Mouse (Mus musculus) brain, embryonic 18.5 days (tissue): ENCODE measurements around the gene Gnai2.

ENCODE experiments used
- DNase-seq: peaks from one replicate; pipeline ENCODE4 v3.0.0-alpha.2; 2012; ENCODE audit warnings: low read depth, low spot score

Gnai2 gene

GRCm38 (mm10) chr9:107609433-107609830, 25.7 kb downstream of the Gnai2 start:
- DNase-seq = no peak

- no peak for DNase-seq
Measured at GRCm38 (mm10) chr9:107608741-107609432, 26.3 kb downstream of the Gnai2 start, which contains the start of gene Sema3b. Sema3b (minus strand) TSS chr9:107609229.

- DNase-seq = no peak
Measured at GRCm38 (mm10) chr9:107607653-107608245, 27.4 kb downstream of the Gnai2 start.

- no peak for DNase-seq
Measured at GRCm38 (mm10) chr9:107607036-107607435, 28.1 kb downstream of the Gnai2 start.

GRCm38 (mm10) chr9:107606591-107606990, 28.6 kb downstream of the Gnai2 start:
- no peak for DNase-seq

GRCm38 (mm10) chr9:107605041-107605661, 30.0 kb downstream of the Gnai2 start:
- no peak for DNase-seq

GRCm38 (mm10) chr9:107603251-107603650, 31.9 kb downstream of the Gnai2 start:
- no peak for DNase-seq

- no peak for DNase-seq
Measured at GRCm38 (mm10) chr9:107602068-107602648, 33.0 kb downstream of the Gnai2 start.

GRCm38 (mm10) chr9:107601275-107601674, 33.9 kb downstream of the Gnai2 start:
- no peak for DNase-seq

- no peak for DNase-seq
Measured at GRCm38 (mm10) chr9:107600745-107601144, 34.4 kb downstream of the Gnai2 start.

- no peak for DNase-seq
Measured at GRCm38 (mm10) chr9:107599842-107600241, 35.3 kb downstream of the Gnai2 start.

GRCm38 (mm10) chr9:107599433-107599832, 35.7 kb downstream of the Gnai2 start:
- no peak for DNase-seq

GRCm38 (mm10) chr9:107598385-107598784, 36.8 kb downstream of the Gnai2 start:
- DNase-seq = no peak

GRCm38 (mm10) chr9:107596619-107597569, 38.3 kb downstream of the Gnai2 start:
- DNase-seq = no peak

GRCm38 (mm10) chr9:107594281-107595062, 40.7 kb downstream of the Gnai2 start:
- DNase-seq = no peak

GRCm38 (mm10) chr9:107593101-107593976, 41.8 kb downstream of the Gnai2 start:
- no peak for DNase-seq

GRCm38 (mm10) chr9:107590773-107591060, 44.5 kb downstream of the Gnai2 start:
- no peak for DNase-seq

- no peak for DNase-seq
Measured at GRCm38 (mm10) chr9:107590058-107590772, 45.0 kb downstream of the Gnai2 start.
